Comparison of ENCODE assay signal across 9 mouse cellular contexts in the genomic region with DNA sequence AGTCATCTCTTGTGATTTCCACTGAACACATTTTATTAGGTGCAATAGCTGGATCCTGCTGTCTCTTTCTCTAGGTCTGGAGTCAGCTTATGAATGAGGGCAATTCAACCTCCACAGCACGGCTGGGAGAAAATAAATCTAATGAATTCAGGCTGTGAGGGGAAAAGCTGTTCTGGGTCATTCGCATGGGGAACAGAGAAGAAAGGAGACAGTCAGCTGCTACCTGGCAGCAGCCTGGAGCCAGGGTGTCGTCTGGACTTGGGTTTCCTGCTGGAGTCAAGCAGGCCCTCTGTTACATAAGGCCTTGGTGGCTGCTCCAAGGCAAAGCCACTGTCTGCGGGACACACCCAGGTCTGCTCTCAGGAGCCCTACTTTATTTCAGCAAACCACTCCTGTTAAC.
DNase-seq lines count a peak whose midpoint lies in the region; ATAC-seq and TF ChIP-seq lines count a peak whose summit lies in the region.
"Had no signal": no experiment of that assay in that cellular context is flagged by ENCODE, and none has a peak within 500 bp of the region (broad histone marks: within the 10 kb centered on the region; RNA-seq: fewer than 3 reads in every experiment).

No protein-coding gene starts in this region.

- WGBS in heart, embryonic 11.5 days (ENCODE audit: insufficient replicate concordance) = 59% methylated on average over 4 of the region's 4 CpGs
- whole genome bisulfite sequencing in cerebellum, adult 2 months = 24% methylated on average over 4 of the region's 4 CpGs
- WGBS in limb, embryonic 13.5 days = 7% methylated on average over 4 of the region's 4 CpGs

- H3K4me2 ChIP-seq in heart, embryonic 11.5 days = no peak overlapping the region
- H3K4me2 ChIP-seq in limb, embryonic 13.5 days (replicated peaks) = no peak overlapping the region; the same call in 1 of the 2 replicates

- H3K9ac ChIP-seq in heart, embryonic 11.5 days (ENCODE audit: low read depth, low read length) = no peak overlapping the region
- H3K9ac ChIP-seq in limb, embryonic 13.5 days = no peak overlapping the region

- no peaks in the 10 kb centered on the region for H3K9me3 ChIP-seq in heart, embryonic 11.5 days (replicated peaks; ENCODE audit: control insufficient read depth, low read length)
- H3K9me3 ChIP-seq in limb, embryonic 13.5 days = no peaks in the 10 kb centered on the region

- TF ChIP-seq CTCF in cerebellum, adult 2 months (IDR thresholded peaks at IDR 0.05; ENCODE audit: borderline replicate concordance, insufficient read depth, low read depth, low read length) = no peak

- no peaks in the 10 kb centered on the region for H3K4me1 ChIP-seq in heart, embryonic 11.5 days (ENCODE audit: control insufficient read depth, insufficient read depth, low read length)
- no peaks in the 10 kb centered on the region for H3K4me1 ChIP-seq in cerebellum, adult 2 months (ENCODE audit: control insufficient read depth, insufficient read depth, low read length)
- H3K4me1 ChIP-seq in limb, embryonic 13.5 days = peaks cover 19% of the 10 kb centered on the region
- H3K4me1 ChIP-seq: megakaryocyte, embryonic 14.5 days had no signal

- H3K27me3 ChIP-seq in heart, embryonic 11.5 days (ENCODE audit: control insufficient read depth, insufficient read depth, low read length) = no peaks in the 10 kb centered on the region
- H3K27me3 ChIP-seq in cerebellum, adult 2 months (ENCODE audit: control insufficient read depth, insufficient read depth, low read length) = no peaks in the 10 kb centered on the region
- H3K27me3 ChIP-seq in limb, embryonic 13.5 days = no peaks in the 10 kb centered on the region
- H3K27me3 ChIP-seq: megakaryocyte, embryonic 14.5 days had no signal

- H3K27ac ChIP-seq in heart, embryonic 11.5 days (ENCODE audit: low read depth, low read length) = no peak overlapping the region
- 0 out of 2 replicates have a peak overlapping the region, but pooled peaks have one; percentile 11 for H3K27ac ChIP-seq in cerebellum, adult 2 months (ENCODE audit: insufficient read depth, low read length)
- peak overlapping the region; percentile 87 for H3K27ac ChIP-seq in limb, embryonic 13.5 days

- ATAC-seq in heart, embryonic 11.5 days (replicated peaks; ENCODE audit: insufficient number of reproducible peaks, low FRiP score, low TSS enrichment) = no peak
- ATAC-seq in limb, embryonic 13.5 days (ENCODE audit: low FRiP score, low read depth) = peak; percentile 95
- ATAC-seq in activated CD4-positive, CD25-positive, alpha-beta regulatory T cell, adult 4 months = no peak

- H3K4me3 ChIP-seq in heart, embryonic 11.5 days (ENCODE audit: low read depth, low read length) = no peak overlapping the region
- no peak overlapping the region for H3K4me3 ChIP-seq in cerebellum, adult 2 months (replicated peaks; ENCODE audit: insufficient read depth, low read depth, low read length)
- H3K4me3 ChIP-seq in limb, embryonic 13.5 days = no peak overlapping the region
- H3K4me3 ChIP-seq: megakaryocyte, embryonic 14.5 days had no signal

- H3K36me3 ChIP-seq in heart, embryonic 11.5 days (ENCODE audit: control insufficient read depth, insufficient read depth, low read length) = no peaks in the 10 kb centered on the region
- H3K36me3 ChIP-seq in limb, embryonic 13.5 days = no peaks in the 10 kb centered on the region

- TF ChIP-seq POLR2A in cerebellum, adult 2 months (IDR thresholded peaks at IDR 0.05; ENCODE audit: borderline replicate concordance, insufficient read depth, low read length) = no peak

- DNase-seq in heart, adult 9 months (ENCODE audit: low spot score in 2 of 2) = peak; percentile 4 to 13
- DNase-seq in cerebellum, adult 2 months = peak; percentile 8 to 36
- peak; percentile 86 for DNase-seq in forelimb bud, embryonic 11.5 days (ENCODE audit: low read depth, low spot score)
- DNase-seq in ovary, adult 18-20 months (ENCODE audit: low spot score) = no peak
- DNase-seq in urinary bladder, adult 18-20 months (ENCODE audit: low spot score in 2 of 2) = no peak

Comparison
In these comparisons a context has a peak if more than half of its experiments do, and no peak if none do; other contexts are left out.
1. DNase-seq: peak in heart, adult 9 months (2 of 2), cerebellum, adult 2 months (2 of 2) and forelimb bud, embryonic 11.5 days (single experiment); none in ovary, adult 18-20 months (single experiment) and urinary bladder, adult 18-20 months (0 of 2).